Mouse (Mus musculus) right cerebral cortex, postnatal 25 days (tissue): Measurements from ENCODE around the gene Sacs.
A peak's percentile ranks its signal among the peaks of the same experiment; 100 is the strongest.

Experiments
- DNase-seq: peaks from one replicate; pipeline ENCODE4 v3.0.0; 2022

Sacs gene

GRCm38 (mm10) chr14:61161367-61162334 lies 23.4 kb downstream of the Sacs start:
- DNase-seq, result no peak

GRCm38 (mm10) chr14:61164461-61164860 lies 26.2 kb downstream of the Sacs start:
- DNase-seq, result no peak

DNA sequence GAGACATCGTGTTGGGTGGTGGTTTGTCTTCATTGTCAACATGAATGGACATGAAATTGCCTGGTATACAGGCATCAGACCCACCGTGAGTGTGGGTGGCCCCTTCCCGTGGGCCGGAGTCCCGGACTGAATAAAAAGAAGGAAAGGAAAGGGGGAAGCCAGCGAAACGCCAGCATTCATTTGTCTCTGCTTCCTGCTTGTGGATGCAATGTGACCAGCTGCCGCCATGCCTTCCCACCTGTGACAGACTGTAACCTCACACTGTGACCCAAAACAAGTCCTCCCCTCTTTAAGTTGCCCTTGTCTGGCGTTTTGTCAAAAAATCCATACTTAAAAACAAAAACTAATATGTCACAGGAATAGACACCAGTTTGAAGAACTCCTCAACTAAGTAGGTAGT lies 27.7 kb downstream of the Sacs start:
- DNase-seq, result no peak

- no peak for DNase-seq
Measured at GRCm38 (mm10) chr14:61171261-61171970, 33.2 kb downstream of the Sacs start.

DNA sequence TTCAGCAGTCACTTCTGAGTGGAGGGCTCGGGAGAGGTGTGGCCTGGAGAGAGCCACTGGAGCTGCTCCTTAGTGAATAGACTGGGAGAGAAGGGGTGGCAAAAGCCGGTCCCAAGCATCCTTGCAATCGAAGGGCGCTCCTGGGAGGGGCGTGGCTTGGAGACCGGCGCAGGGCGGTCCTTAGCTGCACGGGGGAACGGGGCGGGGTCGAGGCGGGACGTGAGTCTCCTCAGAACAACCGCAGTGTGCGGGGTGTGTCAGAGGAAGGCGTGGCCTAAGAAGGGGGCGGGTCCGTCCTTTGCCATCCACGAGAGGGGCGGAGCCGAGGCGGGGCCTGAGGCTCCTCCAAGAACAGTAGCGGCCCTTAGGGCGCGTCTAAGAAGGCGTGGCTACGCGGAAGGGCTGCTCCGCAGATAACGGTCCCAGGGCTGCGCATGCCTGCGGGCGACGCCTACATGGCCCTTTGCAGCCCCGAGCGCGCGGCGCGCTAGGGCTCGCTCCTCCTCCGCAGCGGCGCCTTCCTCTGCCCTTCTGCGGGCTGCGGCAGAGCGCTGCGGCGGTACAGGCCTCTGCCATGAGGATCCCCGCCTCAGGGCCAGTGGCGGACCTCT lies 34.4 kb downstream of the Sacs start:
- peak; percentile 99 for DNase-seq

DNA sequence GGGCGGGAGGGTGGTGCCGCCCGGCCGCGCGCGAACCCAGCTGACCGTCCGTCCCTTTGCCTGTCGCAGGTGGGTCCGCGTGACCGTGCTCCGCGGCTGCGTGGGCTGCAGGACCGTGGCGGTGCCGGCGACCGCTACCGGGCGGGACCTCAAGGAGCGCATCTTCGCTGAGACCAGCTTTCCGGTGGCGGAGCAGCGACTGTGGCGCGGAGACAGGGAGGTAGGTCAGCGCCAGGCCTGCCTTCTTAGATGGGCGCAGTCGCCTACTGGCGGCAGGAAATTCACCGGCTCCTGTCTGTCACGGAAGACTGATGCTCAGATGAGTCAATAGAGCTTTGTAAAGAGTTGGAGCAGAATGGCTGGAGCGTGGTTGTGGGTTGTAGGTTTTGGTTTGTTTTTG lies 35.0 kb downstream of the Sacs start:
- no peak for DNase-seq

GRCm38 (mm10) chr14:61191904-61192303 lies 53.6 kb downstream of the Sacs start:
- DNase-seq, result no peak

- DNase-seq, result no peak
Measured at GRCm38 (mm10) chr14:61192326-61192725, 54.1 kb downstream of the Sacs start.

DNA sequence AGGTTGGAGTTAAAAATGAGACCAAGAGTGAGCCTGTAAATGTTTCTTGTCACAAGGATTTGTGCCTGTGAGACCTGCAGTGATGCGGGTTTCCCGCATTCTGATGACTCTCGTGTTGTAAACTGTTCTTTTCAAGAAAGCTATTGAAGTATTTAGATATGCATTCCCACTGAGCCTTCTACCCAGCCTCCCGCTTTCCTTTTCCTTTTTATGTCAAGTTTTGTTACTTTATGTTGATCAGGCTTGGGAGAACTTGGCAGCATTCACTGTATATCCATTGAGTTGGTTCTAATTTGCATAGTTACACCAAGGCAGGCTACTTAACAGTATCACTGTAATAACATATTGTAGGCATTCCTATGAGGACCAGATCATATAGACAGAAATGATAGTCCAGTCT lies 56.2 kb downstream of the Sacs start:
- no peak for DNase-seq

- no peak for DNase-seq
Measured at GRCm38 (mm10) chr14:61210111-61210510, 71.9 kb downstream of the Sacs start.

- DNase-seq, result no peak
Measured at GRCm38 (mm10) chr14:61211754-61212153, 73.5 kb downstream of the Sacs start.

GRCm38 (mm10) chr14:61221166-61221565 lies 82.9 kb downstream of the Sacs start:
- DNase-seq, result no peak

DNA sequence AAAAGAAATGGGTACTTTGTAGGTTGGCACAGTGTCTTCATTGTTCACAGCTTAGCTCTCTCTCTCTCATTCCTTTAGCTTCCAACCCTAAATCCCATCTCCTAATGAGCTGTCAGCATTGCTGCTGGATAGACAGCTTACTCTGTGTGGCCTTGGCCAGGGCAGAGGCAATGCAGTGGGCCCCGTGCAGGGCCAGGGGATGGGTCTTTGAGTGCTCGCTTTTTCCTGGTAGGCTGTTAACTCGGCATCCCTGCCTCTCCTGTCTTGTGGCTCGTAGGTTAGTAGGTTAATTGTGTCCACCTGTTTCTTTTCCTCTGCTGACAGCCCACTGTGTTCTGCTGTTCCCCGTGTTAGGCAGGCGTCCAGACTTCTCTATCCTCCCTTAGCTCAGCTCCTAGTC lies 84.2 kb downstream of the Sacs start:
- DNase-seq, result no peak

GRCm38 (mm10) chr14:61223740-61224139 lies 85.5 kb downstream of the Sacs start:
- no peak for DNase-seq

DNA sequence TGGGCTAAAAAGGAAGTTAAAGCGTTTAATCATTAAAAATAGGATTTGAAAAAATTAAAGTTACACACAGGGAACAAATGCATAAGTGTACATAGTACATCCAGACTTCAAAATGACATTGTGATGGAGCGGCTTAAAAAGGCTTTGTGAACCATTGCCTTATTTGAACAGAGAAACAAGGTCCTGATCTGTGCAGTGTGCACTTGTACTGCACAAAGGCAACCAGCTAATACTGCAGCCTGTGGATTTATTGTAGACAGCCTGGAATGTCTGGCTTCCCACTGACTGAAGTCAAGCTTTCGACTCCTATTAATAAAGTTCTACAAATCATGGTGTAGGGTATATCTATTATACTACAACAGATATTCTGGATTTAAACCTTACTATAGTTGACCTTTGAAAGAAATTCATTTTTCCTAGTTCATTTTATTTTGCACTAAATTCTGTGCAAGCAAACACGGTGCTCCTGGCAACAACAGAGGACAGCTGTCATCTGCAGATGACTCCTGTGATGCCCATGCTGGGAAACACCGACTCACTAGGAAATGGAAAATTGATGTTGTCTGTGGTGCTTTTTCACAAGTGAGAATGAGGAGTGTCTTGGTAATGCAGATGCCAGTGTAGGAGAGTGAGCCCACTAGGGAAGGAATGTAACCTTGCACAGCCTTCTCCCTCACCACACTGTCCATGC lies 86.3 kb downstream of the Sacs start:
- DNase-seq, result no peak

- DNase-seq, result no peak
Measured at GRCm38 (mm10) chr14:61226151-61226550, 87.9 kb downstream of the Sacs start.

- DNase-seq, result no peak
Measured at GRCm38 (mm10) chr14:61229763-61230162, 91.5 kb downstream of the Sacs start.

GRCm38 (mm10) chr14:61230179-61230578 lies 91.9 kb downstream of the Sacs start:
- no peak for DNase-seq

DNA sequence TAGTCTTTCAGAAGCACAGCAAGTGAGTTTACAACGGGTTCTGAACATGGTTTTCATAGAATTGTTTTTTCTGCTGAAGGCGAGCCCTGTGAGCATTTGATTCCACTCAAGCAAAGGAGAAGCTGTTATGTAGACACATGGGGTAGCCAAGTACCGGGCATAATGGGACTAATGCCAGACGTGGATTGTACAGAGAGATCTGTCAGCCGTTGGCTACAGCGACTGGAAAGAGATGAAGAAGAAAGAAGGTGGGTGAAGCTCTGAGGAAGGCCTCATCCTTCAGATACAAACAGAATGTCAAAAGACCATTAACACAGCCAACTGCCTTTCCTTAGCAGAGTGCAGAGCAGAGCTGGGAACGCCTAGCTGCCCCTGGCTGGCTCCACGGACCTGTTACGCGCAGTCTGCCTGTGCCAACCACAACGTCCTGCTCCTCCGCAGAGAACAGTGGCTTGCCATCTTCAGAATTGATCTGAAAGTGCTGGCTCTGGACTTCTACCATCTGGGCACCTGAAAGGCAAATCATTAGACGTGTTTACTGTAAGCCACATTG lies 93.8 kb downstream of the Sacs start:
- no peak for DNase-seq

- no peak for DNase-seq
Measured at GRCm38 (mm10) chr14:61235846-61236474, 97.7 kb downstream of the Sacs start.

GRCm38 (mm10) chr14:61237101-61237654 lies 98.9 kb downstream of the Sacs start:
- DNase-seq, result no peak

GRCm38 (mm10) chr14:61238751-61239150 lies 100.5 kb downstream of the Sacs start:
- peak; percentile 32 for DNase-seq
